Mouse (Mus musculus) liver, adult 2 months (tissue): Measurements from ENCODE around the gene Rps6ka2.

Experiments
- CTCF ChIP-seq: fragments of 200-500 bp; IDR thresholded peaks from 2 replicates; pipeline ENCODE4 v1.5.1; 2011; ENCODE audit warnings: low read depth, low read length, control low read depth
- POLR2A ChIP-seq: fragments of 200-500 bp; IDR thresholded peaks from 2 replicates; pipeline ENCODE4 v1.6.1; 2011; ENCODE audit warnings: low read length, control low read depth; ENCODE audit not compliant: insufficient read depth; ENCODE audit errors: extremely low read depth

- TF ChIP-seq CTCF (no peak), POLR2A (no peak)
Measured at GRCm38 (mm10) chr17:7152662-7153061, 17.3 kb upstream of the Rps6ka2 start.
